Mouse (Mus musculus) thymus, postnatal 10 days (tissue): ENCODE measurements around the gene Sdhc.
"Not testable (repeated sequence)": the region's sequence is repeated elsewhere in the genome, so short reads cannot be mapped to it uniquely, and the experiment has no call there.

Source experiments
- DNase-seq, 2 experiments: peaks; one replicate each; pipeline ENCODE4 v3.0.0; 2021; ENCODE audit warnings: low spot score in 2 of 2

Sdhc gene

DNA sequence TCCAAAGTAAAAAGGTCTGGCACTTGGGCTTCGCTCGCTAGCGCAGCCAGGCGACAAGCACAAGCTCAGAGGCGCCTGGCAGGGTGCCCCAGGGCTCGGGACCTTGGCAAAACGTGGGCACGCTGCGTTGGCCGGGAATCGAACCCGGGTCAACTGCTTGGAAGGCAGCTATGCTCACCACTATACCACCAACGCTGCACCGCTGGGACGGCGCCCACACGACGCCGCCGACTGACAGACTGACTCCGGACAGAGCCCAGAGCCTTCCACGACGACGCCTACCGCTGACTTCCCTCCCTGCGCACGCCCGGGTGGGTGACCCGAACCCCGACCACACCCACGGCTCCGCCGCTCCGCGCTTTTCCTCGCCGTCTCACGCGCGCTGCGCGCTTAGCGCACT is 70.6 kb downstream of the Sdhc start:
- not testable (repeated sequence) for DNase-seq

DNA sequence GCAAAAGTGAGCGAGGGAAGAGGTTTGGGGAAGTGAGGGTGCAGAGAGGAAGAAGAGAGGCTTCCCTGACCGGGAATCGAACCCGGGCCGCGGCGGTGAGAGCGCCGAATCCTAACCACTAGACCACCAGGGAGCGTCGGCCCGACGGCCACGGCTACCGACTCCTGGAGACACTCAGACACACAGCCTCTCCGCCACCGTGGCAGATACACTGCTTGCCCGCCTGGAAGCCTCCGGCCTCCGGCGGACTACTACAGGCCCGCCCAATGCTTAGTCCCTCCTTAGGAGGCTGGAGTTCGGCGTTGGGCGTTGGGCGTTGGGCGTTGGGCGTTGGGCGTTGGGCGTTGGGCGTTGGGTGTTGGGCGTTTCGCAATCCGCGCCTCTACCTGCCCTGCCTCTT is 71.1 kb downstream of the Sdhc start:
- DNase-seq = not testable (repeated sequence)

DNA sequence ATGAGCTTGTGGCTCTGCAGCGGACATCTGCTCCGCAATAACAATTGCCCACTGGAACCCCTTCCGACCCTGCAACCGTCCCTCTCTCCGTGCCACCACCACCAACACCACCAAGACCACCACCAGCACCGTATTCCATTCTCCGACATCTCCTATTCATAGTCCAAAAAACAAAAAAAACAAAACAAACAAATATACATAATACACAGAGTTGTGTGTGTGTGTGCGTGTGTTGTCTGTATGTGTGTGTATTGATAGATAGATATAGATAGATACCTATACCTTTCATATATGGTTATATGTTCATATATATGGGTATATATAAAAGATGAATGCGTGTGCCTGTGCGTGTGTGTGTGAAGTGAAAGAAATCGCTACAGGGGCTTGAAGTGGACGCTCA is 72.0 kb downstream of the Sdhc start:
- DNase-seq = not testable (repeated sequence)

DNA sequence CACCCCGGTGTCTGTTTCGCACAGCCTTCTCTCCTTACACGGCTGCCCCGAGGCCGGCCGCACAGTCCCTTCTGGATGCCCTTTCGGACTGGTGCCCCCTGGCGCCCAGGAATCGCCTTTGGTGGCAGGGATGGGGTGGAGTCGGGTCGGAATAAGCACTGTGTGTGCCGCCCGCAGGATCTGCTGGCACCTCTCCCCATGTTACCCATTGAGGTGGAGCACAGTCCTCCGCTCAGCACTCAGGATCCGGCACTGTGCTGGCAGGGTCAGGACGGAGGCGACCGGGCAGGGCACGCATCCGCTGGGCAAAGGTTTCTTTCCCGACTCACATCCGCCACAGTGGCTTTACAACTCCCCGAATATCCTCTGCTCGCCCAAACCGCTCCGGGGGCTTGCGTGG is 72.4 kb downstream of the Sdhc start:
- peak in 1 of 2 experiments; percentile 32 for DNase-seq

DNA sequence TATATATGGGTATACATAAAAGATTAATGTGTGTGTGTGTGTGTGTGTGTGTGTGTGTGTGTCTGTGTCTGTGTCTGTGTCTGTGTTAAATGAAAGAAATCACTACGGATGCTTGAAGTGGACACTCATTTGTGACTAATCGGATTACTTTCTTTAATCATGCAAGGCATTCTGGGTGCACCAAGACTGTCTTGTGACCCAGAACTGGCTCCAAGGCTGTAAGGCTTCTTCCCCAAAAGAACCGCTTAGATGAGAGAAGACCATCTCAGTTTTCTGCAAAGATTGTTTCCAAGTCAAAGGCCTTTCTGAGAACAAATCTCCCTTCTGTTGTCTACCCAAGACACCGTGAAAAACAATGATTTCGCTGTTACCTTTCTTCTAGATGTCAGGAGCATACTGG is 73.2 kb downstream of the Sdhc start:
- DNase-seq = not testable (repeated sequence)
